Mouse (Mus musculus) embryonic fibroblast, embryonic 13.5 days (primary cell): Measurements from ENCODE around the gene Psmd11. TPM values are rescaled to one million over a fixed set of nuclear protein-coding genes. Genes with fewer than 3 reads are reported as not detected.
"Not testable (repeated sequence)": the region's sequence is repeated elsewhere in the genome, so short reads cannot be mapped to it uniquely, and the experiment has no call there.

ENCODE experiments used
- H3K27ac ChIP-seq: 2 replicates; pipeline ENCODE4 v1.5.1; 2012; ENCODE audit warnings: low read length, control low read depth, inconsistent platforms; ENCODE audit not compliant: insufficient read depth
- H3K4me1 ChIP-seq: 2 replicates; pipeline ENCODE4 v1.6.1; 2011; ENCODE audit warnings: low read length; ENCODE audit not compliant: control insufficient read depth, insufficient read depth
- H3K4me3 ChIP-seq: 2 replicates; pipeline ENCODE4 v1.5.1; 2011; ENCODE audit warnings: mild to moderate bottlenecking, control low read depth, low read length; ENCODE audit not compliant: insufficient read depth
- CTCF ChIP-seq: IDR thresholded peaks from 2 replicates; pipeline ENCODE4 v1.5.1; 2011; ENCODE audit warnings: mild to moderate bottlenecking, control low read depth, low read length, moderate library complexity, borderline replicate concordance; ENCODE audit not compliant: insufficient read depth
- POLR2A ChIP-seq: IDR thresholded peaks from 2 replicates; pipeline ENCODE4 v1.6.1; 2011; ENCODE audit warnings: low read depth, mild to moderate bottlenecking, control low read depth, low read length, moderate library complexity
- polyA plus RNA-seq: library from polyadenylated mRNA; stranded (reverse); fragments of >200 nt; gene quantifications from 2 replicates; pipeline ENCODE4 v1.2.4, GENCODE M21; 2011; ENCODE audit warnings: low read depth; ENCODE audit not compliant: missing spikeins, insufficient read length

Psmd11 gene
- polyA plus RNA-seq, 1 experiment: 131 TPM

GRCm38 (mm10) chr11:80395930-80396329 lies 32.5 kb upstream of the Psmd11 start:
- H3K4me3 ChIP-seq: no peak overlapping the region
- H3K4me1 ChIP-seq: peaks cover 2% of the 10 kb centered on the region; the same call in 1 of the 2 replicates
- no peak overlapping the region for H3K27ac ChIP-seq
- TF ChIP-seq POLR2A: no peak
- no peak for TF ChIP-seq CTCF

GRCm38 (mm10) chr11:80396617-80397016 lies 31.8 kb upstream of the Psmd11 start:
- H3K4me3 ChIP-seq: no peak overlapping the region
- H3K27ac ChIP-seq: no peak overlapping the region
- TF ChIP-seq POLR2A: no peak
- peaks cover 2% of the 10 kb centered on the region; the same call in 1 of the 2 replicates for H3K4me1 ChIP-seq

GRCm38 (mm10) chr11:80407878-80408277 lies 20.5 kb upstream of the Psmd11 start:
- H3K27ac ChIP-seq, H3K4me3 ChIP-seq, H3K4me1 ChIP-seq: not testable (repeated sequence)

GRCm38 (mm10) chr11:80410377-80410776 lies 18.0 kb upstream of the Psmd11 start:
- no peaks in the 10 kb centered on the region for H3K4me1 ChIP-seq
- H3K27ac ChIP-seq: no peak overlapping the region
- TF ChIP-seq POLR2A (no peak), CTCF (no peak)
- no peak overlapping the region for H3K4me3 ChIP-seq

- no peak for TF ChIP-seq POLR2A
- no peak for TF ChIP-seq CTCF
- Histone ChIP-seq H3K4me3 (no peak overlapping the region), H3K27ac (no peak overlapping the region), H3K4me1 (no peaks in the 10 kb centered on the region)
Observed at GRCm38 (mm10) chr11:80417085-80417484, 11.3 kb upstream of the Psmd11 start.

GRCm38 (mm10) chr11:80419743-80420142 lies 8.7 kb upstream of the Psmd11 start:
- no peaks in the 10 kb centered on the region for H3K4me1 ChIP-seq
- no peak overlapping the region for H3K27ac ChIP-seq
- TF ChIP-seq POLR2A (no peak), CTCF (no peak)
- no peak overlapping the region for H3K4me3 ChIP-seq

- H3K27ac ChIP-seq: no peak overlapping the region
- TF ChIP-seq POLR2A: no peak
- TF ChIP-seq CTCF: no peak
- no peaks in the 10 kb centered on the region for H3K4me1 ChIP-seq
Observed at GRCm38 (mm10) chr11:80420202-80420984, 8.0 kb upstream of the Psmd11 start.

GRCm38 (mm10) chr11:80421421-80422047 lies 6.9 kb upstream of the Psmd11 start:
- TF ChIP-seq POLR2A: no peak
- TF ChIP-seq CTCF: no peak
- H3K4me1 ChIP-seq: no peaks in the 10 kb centered on the region
- H3K27ac ChIP-seq: no peak overlapping the region
- H3K4me3 ChIP-seq: no peak overlapping the region

More at GRCm38 (mm10) chr11:80420202-80420984, 8.0 kb upstream of the Psmd11 start:
- no peak overlapping the region for H3K4me3 ChIP-seq

GRCm38 (mm10) chr11:80424691-80425090 lies 3.7 kb upstream of the Psmd11 start:
- Histone ChIP-seq H3K27ac (no peak overlapping the region), H3K4me1 (no peaks in the 10 kb centered on the region), H3K4me3 (no peak overlapping the region)
- TF ChIP-seq CTCF: no peak
- no peak for TF ChIP-seq POLR2A

- TF ChIP-seq CTCF: no peak
- no peak for TF ChIP-seq POLR2A
- Histone ChIP-seq H3K27ac (no peak overlapping the region), H3K4me3 (no peak overlapping the region), H3K4me1 (no peaks in the 10 kb centered on the region)
Observed at GRCm38 (mm10) chr11:80425247-80425778, 3.1 kb upstream of the Psmd11 start.

GRCm38 (mm10) chr11:80426029-80426813 lies 2.2 kb upstream of the Psmd11 start:
- H3K27ac ChIP-seq, H3K4me1 ChIP-seq, H3K4me3 ChIP-seq: not testable (repeated sequence)
